Mouse (Mus musculus) liver, adult 2 months (tissue): ENCODE data around the gene Olfr324.

Experiments
- CTCF ChIP-seq: fragments of 200-500 bp; IDR thresholded peaks from 2 replicates; pipeline ENCODE4 v1.5.1; 2011; ENCODE audit warnings: low read depth, low read length, control low read depth
- POLR2A ChIP-seq: fragments of 200-500 bp; IDR thresholded peaks from 2 replicates; pipeline ENCODE4 v1.6.1; 2011; ENCODE audit warnings: low read length, control low read depth; ENCODE audit not compliant: insufficient read depth; ENCODE audit errors: extremely low read depth

DNA sequence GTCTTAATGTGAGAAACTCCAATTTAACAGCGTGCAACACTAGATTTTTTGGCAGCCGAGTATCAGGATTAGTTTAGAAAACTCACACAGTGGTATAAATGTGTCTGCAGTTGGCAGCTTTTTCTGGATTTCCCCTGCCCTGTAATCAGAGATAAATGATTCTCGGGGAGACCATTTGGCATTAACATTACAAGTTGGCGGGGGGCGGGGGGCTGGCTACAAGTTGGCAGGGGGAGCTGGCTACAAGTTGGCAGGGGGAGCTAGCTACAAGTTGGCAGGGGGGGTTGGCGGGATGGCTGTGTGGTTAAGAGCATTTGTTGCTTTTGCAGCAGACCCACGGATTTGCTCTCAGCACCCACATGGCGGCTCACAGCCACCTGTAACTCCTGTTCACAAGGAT, 16.3 kb upstream of the Olfr324 start:
- no peak for TF ChIP-seq CTCF
- no peak for TF ChIP-seq POLR2A
